Mouse (Mus musculus): ENCODE data around the gene Mbd6. TPM values are rescaled to one million over a fixed set of nuclear protein-coding genes. Genes with fewer than 3 reads are reported as not detected.
A peak's percentile ranks its signal among the peaks of the same experiment; 100 is the strongest.
"Not testable (repeated sequence)": the region's sequence is repeated elsewhere in the genome, so short reads cannot be mapped to it uniquely, and the experiment has no call there.

The Mbd6 gene
- 10 to 100 TPM; 17.6 to 25.5 (median 19.5) TPM for total RNA-seq (2022)

DNA sequence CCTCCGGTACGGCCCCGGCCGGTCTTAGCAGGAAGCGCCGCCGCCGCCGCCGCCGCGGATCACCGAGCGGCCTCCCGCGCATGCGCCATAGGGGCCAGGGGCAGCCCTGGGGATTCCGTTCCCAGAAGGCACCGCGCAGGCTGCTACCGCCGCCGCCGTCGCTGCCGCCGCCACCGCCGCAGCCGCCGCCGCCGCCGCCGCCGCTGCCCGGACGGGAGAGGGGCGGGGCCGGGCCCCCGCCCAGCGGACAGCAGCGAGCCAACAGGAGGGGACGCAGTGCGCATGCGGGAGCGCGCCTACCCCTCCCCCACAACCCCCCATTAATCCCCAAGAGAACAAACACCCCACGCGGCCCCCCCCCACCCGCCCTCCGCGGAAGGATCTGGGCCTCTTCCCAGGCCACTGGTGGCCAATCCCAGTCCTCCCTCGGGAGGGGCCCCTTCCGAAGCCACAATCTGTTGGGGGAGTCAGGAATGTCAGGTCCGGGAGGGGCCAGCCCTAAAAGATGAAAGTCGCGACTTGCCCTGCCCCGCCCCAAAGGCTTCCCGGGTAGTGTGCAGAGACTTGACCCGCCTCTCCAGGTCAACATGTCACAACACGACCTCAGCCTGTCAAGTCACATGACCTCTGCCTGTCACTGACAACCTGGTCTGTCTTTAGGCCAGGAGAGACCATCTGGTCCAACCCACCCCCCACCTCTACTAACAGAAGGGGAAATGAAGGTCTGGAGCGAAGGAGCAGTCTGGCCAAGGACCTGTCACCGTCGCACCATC, at the start of gene Mbd6:
Mbd6 (minus strand) TSS at position 219 of the 773 bp plus-strand sequence.
- peak; percentile 89 for DNase-seq (ENCODE audit: low spot score)

DNA sequence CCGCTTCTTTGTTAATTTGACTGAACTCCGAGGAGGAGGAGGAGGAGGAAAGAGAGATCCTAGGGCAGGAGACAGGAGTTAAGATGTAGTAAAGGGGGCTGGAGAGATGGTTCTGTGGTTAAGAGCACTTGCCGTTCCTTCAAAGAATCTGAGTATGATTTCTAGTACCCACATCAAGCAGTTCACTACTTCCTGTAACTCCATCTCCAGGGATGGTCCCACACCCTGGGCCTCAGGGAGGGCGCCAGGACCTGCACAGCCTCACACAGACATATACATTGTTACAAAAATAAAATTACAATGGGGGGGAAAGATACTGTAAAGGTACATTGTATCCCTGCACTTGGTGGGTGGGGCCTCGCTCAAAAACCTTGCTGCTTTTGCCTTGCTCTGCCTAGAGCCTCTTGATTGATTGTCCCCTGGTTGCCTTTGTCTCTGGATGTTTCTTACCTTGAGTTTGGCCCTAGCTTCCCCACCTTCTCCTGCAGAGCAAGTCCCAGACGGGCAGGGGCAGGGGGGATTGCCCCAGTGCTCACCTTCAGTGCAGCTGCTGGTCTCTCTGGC, 48.8 kb upstream of the Mbd6 start:
- no peak for DNase-seq (ENCODE audit: low spot score)

DNA sequence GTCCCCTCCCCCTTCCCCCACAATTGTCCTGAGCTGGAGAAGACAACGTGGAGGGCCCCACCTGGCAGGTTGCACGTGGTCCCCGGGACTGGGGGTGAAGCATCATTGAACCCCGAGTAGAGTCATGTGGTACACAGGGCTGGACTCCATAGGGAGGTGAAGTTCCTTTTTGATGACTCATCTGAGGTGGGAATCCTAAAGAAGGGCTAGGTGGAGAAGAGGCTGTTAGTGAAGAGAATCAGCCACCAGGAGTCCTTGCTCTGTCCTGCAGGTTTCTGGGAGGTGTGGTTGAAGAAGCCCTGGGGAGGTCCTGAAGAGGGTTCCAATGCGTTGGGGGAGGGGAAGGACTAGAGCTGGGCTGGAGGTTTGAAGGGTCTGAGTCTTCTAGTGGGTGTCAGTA, 48.1 kb upstream of the Mbd6 start:
- DNase-seq (ENCODE audit: low spot score), result no peak

DNA sequence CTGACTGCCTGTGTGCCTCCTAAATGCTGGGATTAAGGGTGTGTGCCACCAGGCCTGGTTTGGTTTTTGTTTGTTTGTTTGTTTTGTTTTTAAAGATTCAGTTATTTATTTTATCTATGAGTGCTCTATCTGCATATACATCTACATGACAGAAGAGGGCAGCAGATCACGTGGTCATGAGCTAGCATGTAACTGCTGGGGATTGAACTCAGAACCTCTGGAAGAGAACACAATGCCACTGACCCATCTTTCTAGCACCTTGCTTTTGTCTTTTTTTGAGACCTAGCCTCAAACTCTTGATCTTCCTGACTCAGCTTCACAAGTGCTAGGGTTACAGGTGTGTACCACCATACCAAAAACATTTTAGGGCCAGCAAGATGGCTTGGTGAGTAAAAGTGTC, 46.5 kb upstream of the Mbd6 start:
- DNase-seq (ENCODE audit: low spot score), result no peak

DNA sequence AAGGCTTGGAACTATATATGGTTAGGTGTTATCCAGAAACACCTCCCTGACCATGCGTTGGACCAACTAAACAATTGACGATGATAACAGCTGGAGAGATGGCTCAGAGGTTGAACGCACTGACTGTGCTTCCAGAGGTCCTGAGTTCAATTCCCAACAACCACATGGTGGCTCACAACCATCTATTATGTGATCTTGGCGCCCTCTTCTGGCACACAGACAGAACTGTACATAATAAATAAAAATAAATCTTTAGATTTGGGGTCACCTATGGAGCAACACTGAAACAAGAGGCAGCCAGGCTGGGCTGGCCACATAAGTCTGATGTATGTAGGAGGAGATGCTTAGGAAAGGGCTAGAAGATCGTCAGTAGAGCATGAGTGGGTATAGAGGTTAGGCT, 44.3 kb upstream of the Mbd6 start:
- no peak for DNase-seq (ENCODE audit: low spot score)

DNA sequence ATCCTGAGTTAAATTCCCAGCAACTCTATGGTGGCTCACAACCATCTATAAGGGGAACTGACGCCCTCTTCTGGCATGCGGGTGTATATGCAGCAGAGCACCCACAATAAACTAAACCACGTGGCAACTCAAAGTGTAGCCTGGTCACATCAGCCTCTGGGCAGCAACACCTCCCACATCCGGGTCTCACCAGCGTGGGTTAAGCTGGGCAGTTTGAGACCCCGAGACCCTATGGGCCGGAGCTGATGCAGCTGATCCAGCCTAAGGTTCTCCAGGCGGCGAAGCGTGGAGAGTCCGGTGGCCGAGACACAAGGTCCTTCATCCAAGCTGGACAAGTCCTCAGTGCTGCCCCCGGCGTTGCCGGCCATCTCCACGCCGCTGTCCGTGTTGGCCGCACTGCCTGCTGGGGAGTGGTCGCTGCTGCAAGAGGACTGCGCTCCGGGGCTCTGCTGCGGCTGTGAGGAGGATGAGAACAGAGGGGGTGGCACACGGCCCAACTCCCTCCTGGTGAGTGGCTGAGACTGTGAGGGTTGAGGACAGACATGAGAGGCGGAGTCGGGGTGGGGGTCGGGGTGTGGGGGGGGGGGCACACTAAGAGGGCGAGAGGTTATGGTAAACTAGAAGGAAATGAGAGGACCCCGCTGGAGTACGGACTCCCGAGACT, 43.5 kb upstream of the Mbd6 start:
- DNase-seq (ENCODE audit: low spot score), result no peak

DNA sequence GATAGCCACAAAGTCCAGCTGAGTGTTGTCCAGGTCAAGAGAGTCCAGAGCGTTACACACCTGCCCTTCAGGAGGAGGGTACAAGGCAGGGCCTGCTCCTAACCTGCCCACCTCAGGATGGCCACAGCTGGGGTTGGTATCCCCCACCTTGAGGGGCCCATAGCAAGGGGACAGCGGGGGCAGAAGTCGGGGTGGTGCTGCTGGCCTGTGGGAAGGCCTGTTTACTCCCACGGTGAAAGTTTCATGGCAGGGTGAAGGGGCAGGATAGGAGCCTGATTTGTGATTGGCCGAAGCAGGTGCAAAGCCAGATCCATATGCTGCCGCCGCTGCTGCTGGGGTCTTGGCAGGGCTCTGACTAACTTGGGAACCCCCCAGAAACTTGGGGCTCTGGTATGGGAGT, 41.4 kb upstream of the Mbd6 start:
- no peak for DNase-seq (ENCODE audit: low spot score)

DNA sequence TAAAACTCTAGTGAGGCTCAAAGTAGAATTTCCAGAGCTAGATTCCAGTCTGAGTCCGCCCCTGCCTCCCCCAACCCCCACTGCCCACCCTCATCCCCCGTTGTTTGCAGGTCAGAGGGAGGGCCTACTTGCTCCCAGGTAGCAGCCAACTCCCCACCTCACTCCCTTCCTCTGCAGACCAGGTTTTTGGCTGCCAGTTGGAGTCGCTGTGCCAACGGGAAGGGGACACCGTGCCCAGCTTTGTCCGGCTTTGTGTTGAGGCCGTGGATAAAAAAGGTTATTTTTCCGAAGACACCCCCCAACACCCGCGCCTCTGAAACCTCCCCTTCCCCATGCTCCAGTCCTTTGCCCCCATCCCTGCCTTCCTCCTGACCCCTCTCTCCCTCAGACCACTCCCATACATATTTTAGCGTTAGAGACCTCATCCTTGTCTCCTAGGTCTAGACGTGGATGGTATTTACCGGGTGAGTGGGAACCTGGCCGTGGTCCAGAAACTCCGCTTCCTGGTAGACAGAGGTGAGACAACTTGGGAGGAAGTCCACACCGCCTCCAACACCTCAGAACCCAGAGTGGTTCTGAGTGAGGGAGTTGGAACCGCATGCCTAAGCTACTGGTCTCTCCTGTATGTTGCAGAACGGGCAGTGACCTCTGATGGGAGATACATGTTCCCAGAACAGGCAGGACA, 38.8 kb upstream of the Mbd6 start:
- no peak for DNase-seq (ENCODE audit: low spot score)

DNA sequence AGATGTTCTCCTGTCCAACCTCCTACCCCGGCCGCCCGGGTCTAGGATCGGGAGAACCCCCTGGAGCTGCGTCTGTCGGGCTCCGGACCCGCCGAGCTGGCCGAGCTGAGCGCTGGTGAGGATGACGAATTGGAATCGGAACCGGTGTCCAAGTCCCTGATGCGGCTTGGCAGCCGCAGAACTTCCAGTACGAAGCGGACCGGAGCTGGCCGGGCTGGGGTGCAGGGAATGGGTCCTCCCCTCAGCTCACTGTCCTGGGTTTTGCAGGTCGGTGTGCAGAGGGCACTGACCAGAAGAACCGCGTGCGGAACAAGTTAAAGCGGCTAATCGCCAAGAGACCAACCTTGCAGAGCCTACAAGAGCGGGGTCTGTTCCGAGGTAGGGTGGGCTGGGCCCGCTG, 38.0 kb upstream of the Mbd6 start:
- peak; percentile 9 for DNase-seq (ENCODE audit: low spot score)

DNA sequence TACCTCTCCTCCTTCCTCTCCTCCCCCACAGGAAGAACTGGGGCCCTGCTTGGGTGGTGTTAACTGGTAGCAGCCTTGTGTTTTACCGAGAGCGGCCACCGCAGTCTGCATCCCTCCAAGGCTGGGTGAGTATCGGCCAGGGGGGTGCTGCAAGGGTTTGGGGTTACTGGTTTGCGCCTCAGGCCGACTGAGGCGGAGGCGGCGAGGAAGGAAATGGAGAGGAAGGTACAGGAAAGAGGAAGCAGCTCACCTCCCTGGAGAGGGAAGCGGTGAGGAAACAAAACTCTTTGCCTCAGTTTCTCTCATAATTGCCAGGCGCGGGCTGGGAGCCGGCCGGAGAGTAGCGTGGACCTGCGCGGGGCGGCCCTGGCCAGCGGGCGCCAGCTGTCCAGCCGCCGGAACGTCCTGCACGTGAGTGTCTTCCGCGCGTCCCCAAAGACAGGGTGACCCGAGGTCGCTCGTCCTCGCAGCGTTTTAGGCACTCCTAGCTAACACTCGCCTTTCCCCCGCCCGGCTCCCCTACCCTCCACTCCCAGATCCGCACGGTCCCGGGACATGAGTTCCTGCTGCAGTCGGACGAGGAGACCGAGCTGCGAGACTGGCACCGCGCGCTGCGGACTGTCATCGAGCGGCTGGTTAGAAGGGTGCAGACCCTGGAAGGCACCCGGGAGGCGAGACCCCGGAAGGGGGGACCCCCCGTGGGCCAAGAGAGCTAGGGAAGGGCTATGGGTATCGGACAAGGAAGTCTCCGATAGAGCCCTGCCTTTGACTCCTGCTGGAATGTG, 37.4 kb upstream of the Mbd6 start:
- peak; percentile 16 for DNase-seq (ENCODE audit: low spot score)

DNA sequence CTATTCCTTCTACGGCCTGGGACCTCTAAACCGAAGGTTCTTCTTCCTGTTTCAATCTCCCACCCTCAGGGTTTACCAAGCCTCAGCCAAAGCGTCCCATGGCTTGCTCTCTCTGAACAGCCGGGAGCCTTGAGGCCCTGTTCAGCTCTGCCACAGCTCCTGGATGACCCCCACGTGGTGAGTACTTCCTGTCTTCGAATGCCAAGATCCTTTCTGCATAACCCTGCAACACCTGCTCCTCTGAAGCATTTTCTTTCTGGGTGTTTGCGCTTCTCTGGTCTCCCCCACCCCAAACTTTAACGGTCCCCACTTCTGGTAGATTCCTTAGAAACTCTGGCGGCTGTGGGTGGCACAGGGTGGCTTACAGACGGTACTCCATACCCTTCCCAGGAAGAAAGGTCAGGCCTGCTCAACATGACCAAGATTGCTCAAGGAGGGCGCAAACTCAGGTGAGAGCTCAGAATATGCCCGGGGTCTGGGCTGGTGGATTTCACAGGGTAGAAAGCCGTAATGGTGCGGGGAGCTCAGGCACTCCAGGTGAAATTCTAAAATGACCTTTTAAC, 36.7 kb upstream of the Mbd6 start:
- DNase-seq (ENCODE audit: low spot score), result no peak

DNA sequence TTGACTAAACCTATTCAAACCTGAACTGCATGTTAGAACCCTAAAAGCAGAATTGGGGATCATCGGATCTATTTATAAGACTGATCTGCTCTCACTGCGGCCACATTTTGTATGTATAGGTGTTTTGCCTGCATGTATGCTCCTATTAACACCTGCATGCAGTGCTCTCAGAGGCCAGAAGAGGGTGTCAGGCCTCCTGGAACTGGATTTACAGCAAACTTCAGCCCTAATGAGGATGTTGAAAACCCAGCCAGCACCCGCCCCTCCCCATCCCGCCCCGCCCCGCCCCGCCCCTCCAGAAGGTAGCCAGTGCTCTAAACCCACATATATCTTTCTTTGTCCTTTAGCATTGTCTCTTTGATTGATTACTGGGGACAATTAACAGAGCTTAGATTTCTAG, 35.7 kb upstream of the Mbd6 start:
- DNase-seq (ENCODE audit: low spot score), result peak; percentile 33

DNA sequence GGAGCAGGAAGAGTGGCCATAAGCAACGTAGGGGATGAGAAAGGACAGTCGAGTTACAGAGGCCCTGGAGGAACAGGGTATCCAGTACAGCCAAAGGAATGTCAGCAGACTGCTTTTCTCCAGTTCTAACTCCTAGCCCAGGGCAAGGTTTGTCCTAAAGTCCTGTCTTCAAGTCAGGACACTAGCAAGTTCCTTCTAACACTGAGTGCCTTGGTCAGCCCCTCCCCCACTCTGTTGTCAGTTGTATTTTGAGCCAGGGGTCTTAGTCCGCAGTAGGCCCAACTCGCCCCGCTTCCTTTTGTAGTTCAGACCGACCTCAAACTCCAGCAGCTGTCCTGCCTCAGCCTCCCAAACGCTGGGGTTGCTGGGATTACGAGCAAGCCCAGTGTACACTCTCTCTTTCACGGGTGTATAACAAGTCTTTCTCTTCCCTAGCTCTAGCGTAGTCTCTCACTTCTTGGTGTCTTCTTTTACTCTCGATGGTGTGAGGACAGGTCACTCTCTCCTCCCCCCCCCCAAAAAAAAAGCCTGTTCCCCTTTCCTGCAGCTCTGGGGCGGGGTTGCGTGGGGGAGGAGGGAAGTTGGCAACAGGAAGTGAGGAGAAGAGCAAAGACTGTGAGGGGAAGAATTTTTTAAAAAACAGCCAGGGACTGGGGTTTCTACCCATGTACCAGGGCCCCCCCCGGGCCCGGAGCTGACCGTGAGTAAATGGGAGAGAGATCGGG, 34.5 kb upstream of the Mbd6 start:
- no peak for DNase-seq (ENCODE audit: low spot score)

DNA sequence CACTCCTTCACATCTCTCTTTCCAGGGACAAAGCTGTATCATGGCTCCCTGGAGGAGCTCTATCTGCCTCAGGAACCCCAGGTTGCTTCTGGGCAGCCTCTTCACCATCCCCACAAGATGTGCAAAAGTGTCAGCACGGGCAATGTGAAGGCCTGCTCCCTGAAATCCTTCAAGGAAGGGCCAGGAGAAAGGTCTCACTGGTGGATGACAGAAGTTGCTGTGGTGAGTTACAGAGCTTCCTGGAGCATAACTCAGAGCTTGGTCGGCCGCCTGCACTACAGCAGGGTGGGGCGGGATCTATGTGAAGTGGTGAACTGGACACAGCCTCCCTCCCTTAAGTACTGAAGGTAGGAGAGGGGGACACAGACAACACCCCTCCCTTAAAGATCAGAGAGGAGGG, 33.9 kb upstream of the Mbd6 start:
- DNase-seq (ENCODE audit: low spot score), result no peak

DNA sequence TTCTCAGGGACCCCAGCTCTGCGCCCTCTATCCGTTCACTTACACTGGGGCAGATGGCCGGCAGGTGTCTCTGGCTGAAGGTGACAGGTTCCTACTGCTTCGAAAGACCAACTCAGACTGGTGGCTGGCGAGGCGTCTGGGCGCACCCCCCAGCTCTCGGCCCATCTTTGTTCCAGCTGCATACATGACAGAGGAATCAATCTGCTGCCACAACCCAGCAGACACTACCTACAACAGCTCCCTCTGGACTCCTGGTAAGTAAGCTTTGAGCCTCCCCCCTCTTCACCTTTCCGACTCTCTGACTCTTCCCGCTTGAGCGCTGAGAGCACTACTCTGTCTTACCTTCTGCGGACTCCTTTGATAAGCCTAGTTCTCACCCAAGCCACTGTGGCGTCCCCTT, 33.4 kb upstream of the Mbd6 start:
- no peak for DNase-seq (ENCODE audit: low spot score)

DNA sequence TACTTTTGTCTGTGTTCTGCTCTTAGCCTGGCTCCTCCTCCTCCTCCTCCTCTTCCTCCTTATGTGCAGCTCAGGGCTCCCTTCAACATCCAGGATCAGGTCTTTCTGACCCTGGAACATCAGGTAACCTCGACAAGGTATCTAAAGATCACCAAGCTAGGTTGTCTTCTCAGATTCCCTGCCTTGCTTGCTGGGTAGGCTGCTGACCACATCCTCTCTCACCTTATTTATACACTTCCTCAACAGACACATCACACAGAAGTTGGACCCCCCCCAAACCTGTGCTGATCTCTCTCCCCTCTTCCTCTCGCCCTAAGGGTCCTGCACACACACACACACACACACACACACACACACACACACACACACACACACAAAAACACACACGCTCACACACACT, 32.8 kb upstream of the Mbd6 start, which contains the start of gene Arhgap9:
Arhgap9 (plus strand) TSS at position 344 of the 400 bp plus-strand sequence.
- no peak for DNase-seq (ENCODE audit: low spot score)

DNA sequence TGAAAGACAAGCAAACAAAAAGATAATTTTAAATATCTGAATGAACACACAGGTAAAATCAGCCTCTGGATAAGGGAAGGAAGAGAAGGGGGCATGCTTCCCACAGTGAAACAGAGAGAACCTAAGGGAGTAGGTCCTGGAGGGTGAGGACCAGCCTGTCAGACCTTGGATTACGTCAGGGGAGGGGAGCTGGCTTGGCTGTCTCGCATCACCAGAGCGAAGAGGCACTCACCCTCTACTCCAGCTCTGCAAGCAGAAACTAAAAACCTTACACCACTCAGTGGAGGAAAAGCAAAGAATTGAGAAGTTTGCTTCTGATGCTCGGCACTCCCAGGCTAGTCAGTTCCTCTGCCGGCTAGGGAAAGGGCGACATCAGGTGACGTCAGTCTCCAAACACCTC, 31.2 kb upstream of the Mbd6 start:
- no peak for DNase-seq (ENCODE audit: low spot score)

DNA sequence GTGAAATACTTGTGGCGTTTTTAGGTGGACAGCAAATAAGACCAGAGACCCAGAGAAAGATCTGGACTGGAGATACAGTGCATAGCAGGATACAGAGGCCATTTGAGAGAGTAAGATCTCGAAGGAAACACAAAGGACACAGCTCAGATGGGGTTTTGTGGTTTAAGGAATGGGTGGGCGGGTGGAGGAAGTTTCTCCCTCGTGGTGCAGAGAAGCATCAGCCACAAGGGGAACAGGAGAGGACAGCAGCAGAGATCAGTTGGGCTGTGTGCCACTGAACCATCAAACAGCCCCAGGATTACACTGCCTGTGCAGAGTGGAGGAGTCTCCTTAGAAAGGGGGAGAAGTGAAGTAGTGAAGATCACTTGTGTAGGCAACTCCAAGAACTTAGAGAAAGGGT, 29.2 kb upstream of the Mbd6 start:
- DNase-seq (ENCODE audit: low spot score), result no peak

DNA sequence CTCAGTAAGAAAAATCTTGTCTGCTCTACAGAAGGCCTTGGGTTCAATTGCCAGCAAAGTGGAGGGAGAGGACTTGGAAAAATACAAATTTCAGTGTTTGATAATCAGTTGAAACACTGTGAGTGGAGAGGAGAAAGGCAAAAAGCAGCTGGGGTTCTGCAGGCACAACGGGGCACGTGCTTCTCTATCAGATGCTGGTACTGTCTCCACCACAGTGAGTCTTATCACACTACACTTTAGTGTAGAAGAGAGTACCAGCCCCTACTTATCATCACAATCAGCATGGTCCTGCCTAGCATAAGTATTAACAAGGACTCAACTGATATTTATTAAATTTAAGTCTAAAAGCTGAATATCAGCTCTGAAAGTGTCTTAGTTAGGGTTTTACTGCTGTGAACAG, 28.5 kb upstream of the Mbd6 start:
- no peak for DNase-seq (ENCODE audit: low spot score)

DNA sequence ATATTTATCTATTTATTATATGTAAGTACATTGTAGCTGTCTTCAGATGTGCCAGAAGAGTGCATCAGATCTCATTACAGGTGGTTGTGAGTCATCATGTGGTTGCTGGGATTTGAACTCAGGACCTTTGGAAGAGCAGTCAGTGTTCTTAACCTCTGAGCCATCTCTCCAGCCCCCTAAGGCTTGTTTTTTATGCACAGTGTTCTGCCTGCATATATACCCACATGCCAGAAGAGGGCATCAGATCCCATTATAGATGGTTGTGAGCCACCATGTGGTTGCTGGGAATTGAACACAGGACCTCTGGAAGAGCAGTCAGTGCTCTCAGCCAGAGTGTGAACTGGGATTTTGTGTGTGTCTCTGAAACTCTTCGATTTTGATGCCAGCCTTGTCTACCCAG, 26.1 kb upstream of the Mbd6 start:
- not testable (repeated sequence) for DNase-seq (ENCODE audit: low spot score)

DNA sequence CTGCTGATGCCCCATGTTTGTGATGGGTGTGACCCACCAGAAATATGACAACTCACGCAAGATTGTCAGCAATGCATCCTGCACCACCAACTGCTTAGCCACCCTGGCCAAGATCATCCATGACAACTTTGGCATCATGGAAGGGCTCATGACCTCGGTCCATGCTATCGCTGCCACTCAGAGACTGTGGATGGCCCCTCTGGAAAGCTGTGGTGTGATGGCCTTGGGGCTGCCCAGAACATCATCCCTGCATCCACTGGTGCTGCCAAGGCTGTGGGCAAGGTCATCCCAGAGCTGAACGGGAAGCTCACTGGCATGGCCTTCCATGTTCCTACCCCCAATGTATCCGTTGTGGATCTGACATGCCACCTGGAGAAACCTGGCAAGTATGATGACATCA, 24.7 kb upstream of the Mbd6 start:
- DNase-seq (ENCODE audit: low spot score), result not testable (repeated sequence)

Data from heart, adult 8-10 months (tissue).